Mouse (Mus musculus): ENCODE data around the gene Exoc6b. TPM values are rescaled to one million over a fixed set of nuclear protein-coding genes. Genes with fewer than 3 reads are reported as not detected.

Gene Exoc6b
- polyA plus RNA-seq, 1 experiment from 2014 or later = 53.0 TPM

GRCm38 (mm10) chr6:84585686-84586300 lies 483.5 kb downstream of the Exoc6b start:
- no peak for ATAC-seq (ENCODE audit: low FRiP score, low read depth)
- Histone ChIP-seq H3K4me3 (peak overlapping the region; percentile 49), H3K27me3 (peaks cover 73% of the 10 kb centered on the region), H3K36me3 (no peaks in the 10 kb centered on the region), H3K9ac (peak overlapping the region; percentile 38), H3K4me2 (peak overlapping the region; percentile 97), H3K27ac (replicated peaks) (peak overlapping the region; percentile 61), H3K9me3 (no peaks in the 10 kb centered on the region), H3K4me1 (replicated peaks) (peaks cover 71% of the 10 kb centered on the region)
- under 1% methylated on average over 37 of the region's 37 CpGs for WGBS

GRCm38 (mm10) chr6:84584783-84585685 lies 484.3 kb downstream of the Exoc6b start:
- H3K4me3 ChIP-seq = peak overlapping the region; percentile 49
- peaks cover 69% of the 10 kb centered on the region for H3K4me1 ChIP-seq (replicated peaks)
- H3K9me3 ChIP-seq = no peaks in the 10 kb centered on the region
- H3K9ac ChIP-seq = peak overlapping the region; percentile 38
- no peaks in the 10 kb centered on the region for H3K36me3 ChIP-seq
- no peak for ATAC-seq (ENCODE audit: low FRiP score, low read depth)
- peak overlapping the region; percentile 61 for H3K27ac ChIP-seq (replicated peaks)
- peaks cover 77% of the 10 kb centered on the region for H3K27me3 ChIP-seq
- H3K4me2 ChIP-seq = peak overlapping the region; percentile 97
- WGBS = under 1% methylated on average over 66 of the region's 66 CpGs

GRCm38 (mm10) chr6:84583841-84584782 lies 485.2 kb downstream of the Exoc6b start:
- ATAC-seq (ENCODE audit: low FRiP score, low read depth) = 0 out of 2 replicates have a peak, but pooled peaks have one; percentile 10
- Histone ChIP-seq H3K36me3 (no peaks in the 10 kb centered on the region), H3K4me2 (peak overlapping the region; percentile 97), H3K4me1 (replicated peaks) (peaks cover 60% of the 10 kb centered on the region), H3K9me3 (no peaks in the 10 kb centered on the region), H3K9ac (peak overlapping the region; percentile 26), H3K27me3 (peaks cover 76% of the 10 kb centered on the region), H3K27ac (replicated peaks) (0 out of 2 replicates have a peak overlapping the region, but pooled peaks have one; percentile 61), H3K4me3 (peak overlapping the region; percentile 49)
- WGBS = 1% methylated on average over 48 of the region's 48 CpGs

GRCm38 (mm10) chr6:84583371-84583770 lies 485.9 kb downstream of the Exoc6b start:
- Histone ChIP-seq H3K4me1 (replicated peaks) (peaks cover 52% of the 10 kb centered on the region), H3K4me2 (peak overlapping the region; percentile 97), H3K27ac (replicated peaks) (peak overlapping the region; percentile 25; the same call in 1 of the 2 replicates), H3K4me3 (peak overlapping the region; percentile 49), H3K36me3 (no peaks in the 10 kb centered on the region), H3K27me3 (peaks cover 76% of the 10 kb centered on the region), H3K9me3 (no peaks in the 10 kb centered on the region), H3K9ac (peak overlapping the region; percentile 27)
- ATAC-seq (ENCODE audit: low FRiP score, low read depth) = peak; percentile 16; the same call in 1 of the 2 replicates
- WGBS = under 1% methylated on average over 26 of the region's 26 CpGs

- peaks cover 47% of the 10 kb centered on the region for H3K4me1 ChIP-seq (replicated peaks)
- H3K9me3 ChIP-seq = no peaks in the 10 kb centered on the region
- H3K27me3 ChIP-seq = peaks cover 73% of the 10 kb centered on the region
- H3K4me2 ChIP-seq = peak overlapping the region; percentile 97
- WGBS = 15% methylated on average over 5 of the region's 5 CpGs
- peak overlapping the region; percentile 49; the same call in 1 of the 2 replicates for H3K4me3 ChIP-seq
- 0 out of 2 replicates have a peak overlapping the region, but pooled peaks have one; percentile 27 for H3K9ac ChIP-seq
- no peaks in the 10 kb centered on the region for H3K36me3 ChIP-seq
- ATAC-seq (ENCODE audit: low FRiP score, low read depth) = no peak
- no peak overlapping the region for H3K27ac ChIP-seq (replicated peaks)
Measured at GRCm38 (mm10) chr6:84582826-84583225, 486.5 kb downstream of the Exoc6b start.

- no peak for ATAC-seq (ENCODE audit: low FRiP score, low read depth)
- WGBS = 61% methylated on average over 9 of the region's 9 CpGs
- Histone ChIP-seq H3K27ac (replicated peaks) (no peak overlapping the region), H3K9me3 (no peaks in the 10 kb centered on the region), H3K4me3 (no peak overlapping the region), H3K36me3 (no peaks in the 10 kb centered on the region), H3K4me1 (replicated peaks) (peaks cover 38% of the 10 kb centered on the region), H3K4me2 (peak overlapping the region; percentile 11; the same call in 1 of the 2 replicates), H3K9ac (no peak overlapping the region), H3K27me3 (peaks cover 68% of the 10 kb centered on the region)
Measured at GRCm38 (mm10) chr6:84581833-84582445, 487.4 kb downstream of the Exoc6b start.

GRCm38 (mm10) chr6:84580979-84581832 lies 488.1 kb downstream of the Exoc6b start:
- no peaks in the 10 kb centered on the region for H3K9me3 ChIP-seq
- peaks cover 67% of the 10 kb centered on the region for H3K27me3 ChIP-seq
- no peak overlapping the region for H3K4me2 ChIP-seq
- 40% methylated on average over 6 of the region's 6 CpGs for WGBS
- no peak overlapping the region for H3K4me3 ChIP-seq
- H3K36me3 ChIP-seq = no peaks in the 10 kb centered on the region
- H3K4me1 ChIP-seq (replicated peaks) = peaks cover 33% of the 10 kb centered on the region
- no peak for ATAC-seq (ENCODE audit: low FRiP score, low read depth)
- no peak overlapping the region for H3K9ac ChIP-seq
- no peak overlapping the region for H3K27ac ChIP-seq (replicated peaks)

- H3K4me2 ChIP-seq = no peak overlapping the region
- H3K4me1 ChIP-seq (replicated peaks) = peaks cover 17% of the 10 kb centered on the region
- 62% methylated on average over 8 of the region's 8 CpGs for WGBS
- no peaks in the 10 kb centered on the region for H3K9me3 ChIP-seq
- no peak overlapping the region for H3K27ac ChIP-seq (replicated peaks)
- ATAC-seq (ENCODE audit: low FRiP score, low read depth) = no peak
- no peak overlapping the region for H3K4me3 ChIP-seq
- peaks cover 56% of the 10 kb centered on the region for H3K27me3 ChIP-seq
- H3K9ac ChIP-seq = no peak overlapping the region
- H3K36me3 ChIP-seq = no peaks in the 10 kb centered on the region
Measured at GRCm38 (mm10) chr6:84579508-84579907, 489.8 kb downstream of the Exoc6b start.

- H3K27ac ChIP-seq (replicated peaks) = no peak overlapping the region
- no peak overlapping the region for H3K9ac ChIP-seq
- peaks cover 52% of the 10 kb centered on the region for H3K27me3 ChIP-seq
- no peak overlapping the region for H3K4me3 ChIP-seq
- no peak for ATAC-seq (ENCODE audit: low FRiP score, low read depth)
- WGBS = 15% methylated on average over 5 of the region's 5 CpGs
- H3K36me3 ChIP-seq = no peaks in the 10 kb centered on the region
- H3K9me3 ChIP-seq = no peaks in the 10 kb centered on the region
- no peak overlapping the region for H3K4me2 ChIP-seq
- peaks cover 17% of the 10 kb centered on the region for H3K4me1 ChIP-seq (replicated peaks)
Measured at GRCm38 (mm10) chr6:84578928-84579327, 490.4 kb downstream of the Exoc6b start.

- 51% methylated on average over 4 of the region's 4 CpGs for WGBS
Measured at GRCm38 (mm10) chr6:84577898-84578297, 491.4 kb downstream of the Exoc6b start.

More at GRCm38 (mm10) chr6:84577898-84578297, 491.4 kb downstream of the Exoc6b start:
- H3K4me1 ChIP-seq (replicated peaks) = peaks cover 10% of the 10 kb centered on the region
- no peak overlapping the region for H3K9ac ChIP-seq
- H3K27me3 ChIP-seq = peaks cover 42% of the 10 kb centered on the region
- no peak for ATAC-seq (ENCODE audit: low FRiP score, low read depth)
- no peak overlapping the region for H3K27ac ChIP-seq (replicated peaks)
- H3K4me3 ChIP-seq = no peak overlapping the region
- H3K4me2 ChIP-seq = no peak overlapping the region
- H3K9me3 ChIP-seq = no peaks in the 10 kb centered on the region
- no peaks in the 10 kb centered on the region for H3K36me3 ChIP-seq
